Mouse (Mus musculus): Measurements from ENCODE around the gene Fam107b. TPM values are rescaled to one million over a fixed set of nuclear protein-coding genes. Genes with fewer than 3 reads are reported as not detected.

Gene Fam107b
- polyA plus RNA-seq, 1 experiment: 25.9 TPM

- Histone ChIP-seq H3K27ac (ENCODE audit: insufficient read depth, low read length) (no peak overlapping the region), H3K4me3 (ENCODE audit: extremely low read depth, insufficient read depth, insufficient read length) (no peak overlapping the region), H3K27me3 (ENCODE audit: control insufficient read depth, insufficient read depth, low read length) (no peaks in the 10 kb centered on the region), H3K4me1 (ENCODE audit: control insufficient read depth, insufficient read depth, insufficient read length) (0 out of 2 replicates have a peak, but pooled peaks cover 7% of the 10 kb centered on the region), H3K36me3 (ENCODE audit: control insufficient read depth, insufficient read depth, low read length) (no peaks in the 10 kb centered on the region)
- 82% methylated on average over 5 of the region's 5 CpGs for WGBS
- DNase-seq (ENCODE audit: low read depth in 1 of 2, low spot score in 2 of 2): no peak
- TF ChIP-seq POLR2A (IDR thresholded peaks at IDR 0.05; ENCODE audit: low read depth, low read length) (no peak), CTCF (IDR thresholded peaks at IDR 0.05; ENCODE audit: extremely low read depth, insufficient read depth, insufficient read length, insufficient replicate concordance) (no peak)
Observed at GRCm38 (mm10) chr2:3796543-3796942, 226.3 kb downstream of the Fam107b start.

DNA sequence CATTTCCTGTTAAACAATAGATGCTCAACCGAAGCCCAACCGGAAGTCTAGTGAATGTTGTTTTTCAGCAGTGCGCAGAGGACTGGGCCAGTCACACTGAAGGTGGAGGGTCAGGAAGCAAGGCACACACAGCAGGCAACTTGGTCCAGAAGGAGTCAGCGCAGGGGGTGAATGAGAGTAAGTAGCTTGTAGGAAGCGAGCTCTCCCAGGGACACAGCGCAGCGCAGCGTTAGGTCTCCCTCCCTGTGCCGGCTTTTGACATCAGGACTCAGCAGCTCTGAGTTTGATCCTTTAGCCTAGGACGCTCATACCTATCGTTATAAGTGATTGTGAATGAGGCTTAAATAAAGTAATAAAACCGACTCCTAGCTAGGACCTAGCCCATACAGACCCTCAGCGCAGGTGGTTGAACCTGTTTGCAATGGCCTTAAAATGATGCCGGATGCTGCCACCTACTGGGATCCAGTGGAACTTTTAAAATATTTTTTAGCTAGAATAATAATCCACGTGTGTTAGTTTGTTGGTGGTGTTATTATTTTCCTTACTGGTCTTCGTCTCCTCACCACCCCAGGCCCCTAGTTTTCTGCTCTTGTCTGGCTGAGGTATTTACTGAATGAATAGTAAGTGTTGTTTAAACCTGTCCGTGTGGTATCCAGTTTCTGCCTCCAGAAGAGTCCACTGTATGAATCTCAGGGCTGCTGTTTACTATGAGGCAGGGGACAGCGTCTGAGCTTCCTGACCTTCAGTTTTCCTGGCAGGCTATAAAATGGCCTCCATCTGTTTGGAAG lies 229.7 kb downstream of the Fam107b start:
- peak; percentile 27; the same call in 1 of the 2 replicates for TF ChIP-seq CTCF (IDR thresholded peaks at IDR 0.05; ENCODE audit: extremely low read depth, insufficient read depth, insufficient read length, insufficient replicate concordance)
- TF ChIP-seq POLR2A (IDR thresholded peaks at IDR 0.05; ENCODE audit: low read depth, low read length): no peak
- H3K36me3 ChIP-seq (ENCODE audit: control insufficient read depth, insufficient read depth, low read length): no peaks in the 10 kb centered on the region
- H3K4me1 ChIP-seq (ENCODE audit: control insufficient read depth, insufficient read depth, insufficient read length): 0 out of 2 replicates have a peak, but pooled peaks cover 7% of the 10 kb centered on the region
- no peaks in the 10 kb centered on the region for H3K27me3 ChIP-seq (ENCODE audit: control insufficient read depth, insufficient read depth, low read length)
- H3K4me3 ChIP-seq (ENCODE audit: extremely low read depth, insufficient read depth, insufficient read length): peak overlapping the region; percentile 49
- DNase-seq (ENCODE audit: low read depth in 1 of 2, low spot score in 2 of 2): peak; percentile 34 to 43
- H3K27ac ChIP-seq (ENCODE audit: insufficient read depth, low read length): no peak overlapping the region
- 4% methylated on average over 18 of the region's 18 CpGs for WGBS

GRCm38 (mm10) chr2:3800555-3800878 lies 230.2 kb downstream of the Fam107b start:
- Histone ChIP-seq H3K27ac (ENCODE audit: insufficient read depth, low read length) (no peak overlapping the region), H3K27me3 (ENCODE audit: control insufficient read depth, insufficient read depth, low read length) (no peaks in the 10 kb centered on the region), H3K4me1 (ENCODE audit: control insufficient read depth, insufficient read depth, insufficient read length) (0 out of 2 replicates have a peak, but pooled peaks cover 7% of the 10 kb centered on the region), H3K36me3 (ENCODE audit: control insufficient read depth, insufficient read depth, low read length) (no peaks in the 10 kb centered on the region), H3K4me3 (ENCODE audit: extremely low read depth, insufficient read depth, insufficient read length) (no peak overlapping the region)
- 7% methylated on average over 5 of the region's 5 CpGs for WGBS
- TF ChIP-seq POLR2A (IDR thresholded peaks at IDR 0.05; ENCODE audit: low read depth, low read length): no peak
- no peak for DNase-seq (ENCODE audit: low read depth in 1 of 2, low spot score in 2 of 2)

GRCm38 (mm10) chr2:3805742-3806141 lies 235.5 kb downstream of the Fam107b start:
- WGBS: 79% methylated on average over 6 of the region's 6 CpGs
- DNase-seq (ENCODE audit: low read depth in 1 of 2, low spot score in 2 of 2): no peak

GRCm38 (mm10) chr2:3810321-3810720 lies 240.0 kb downstream of the Fam107b start:
- peak; percentile 11 to 37 for DNase-seq (ENCODE audit: low read depth in 1 of 2, low spot score in 2 of 2)
- Histone ChIP-seq H3K4me1 (ENCODE audit: control insufficient read depth, insufficient read depth, insufficient read length) (no peaks in the 10 kb centered on the region), H3K27me3 (ENCODE audit: control insufficient read depth, insufficient read depth, low read length) (no peaks in the 10 kb centered on the region), H3K27ac (ENCODE audit: insufficient read depth, low read length) (no peak overlapping the region), H3K36me3 (ENCODE audit: control insufficient read depth, insufficient read depth, low read length) (no peaks in the 10 kb centered on the region), H3K4me3 (ENCODE audit: extremely low read depth, insufficient read depth, insufficient read length) (no peak overlapping the region)
- 22% methylated on average over 5 of the region's 5 CpGs for WGBS
- no peak for TF ChIP-seq POLR2A (IDR thresholded peaks at IDR 0.05; ENCODE audit: low read depth, low read length)
- no peak for TF ChIP-seq CTCF (IDR thresholded peaks at IDR 0.05; ENCODE audit: extremely low read depth, insufficient read depth, insufficient read length, insufficient replicate concordance)

More at GRCm38 (mm10) chr2:3805742-3806141, 235.5 kb downstream of the Fam107b start:
- no peak for TF ChIP-seq POLR2A (IDR thresholded peaks at IDR 0.05; ENCODE audit: low read depth, low read length)
- no peak for TF ChIP-seq CTCF (IDR thresholded peaks at IDR 0.05; ENCODE audit: extremely low read depth, insufficient read depth, insufficient read length, insufficient replicate concordance)
- Histone ChIP-seq H3K27me3 (ENCODE audit: control insufficient read depth, insufficient read depth, low read length) (no peaks in the 10 kb centered on the region), H3K4me3 (ENCODE audit: extremely low read depth, insufficient read depth, insufficient read length) (no peak overlapping the region), H3K4me1 (ENCODE audit: control insufficient read depth, insufficient read depth, insufficient read length) (no peaks in the 10 kb centered on the region), H3K36me3 (ENCODE audit: control insufficient read depth, insufficient read depth, low read length) (no peaks in the 10 kb centered on the region), H3K27ac (ENCODE audit: insufficient read depth, low read length) (no peak overlapping the region)

GRCm38 (mm10) chr2:3816142-3816609 lies 245.9 kb downstream of the Fam107b start:
- Histone ChIP-seq H3K27me3 (ENCODE audit: control insufficient read depth, insufficient read depth, low read length) (no peaks in the 10 kb centered on the region), H3K4me3 (ENCODE audit: extremely low read depth, insufficient read depth, insufficient read length) (no peak overlapping the region), H3K27ac (ENCODE audit: insufficient read depth, low read length) (no peak overlapping the region), H3K4me1 (ENCODE audit: control insufficient read depth, insufficient read depth, insufficient read length) (no peaks in the 10 kb centered on the region), H3K36me3 (ENCODE audit: control insufficient read depth, insufficient read depth, low read length) (no peaks in the 10 kb centered on the region)
- WGBS: 79% methylated on average over 6 of the region's 6 CpGs
- DNase-seq (ENCODE audit: low read depth in 1 of 2, low spot score in 2 of 2): no peak
- no peak for TF ChIP-seq CTCF (IDR thresholded peaks at IDR 0.05; ENCODE audit: extremely low read depth, insufficient read depth, insufficient read length, insufficient replicate concordance)

- 90% methylated on average over 3 of the region's 3 CpGs for WGBS
- no peak for TF ChIP-seq POLR2A (IDR thresholded peaks at IDR 0.05; ENCODE audit: low read depth, low read length)
- no peak for TF ChIP-seq CTCF (IDR thresholded peaks at IDR 0.05; ENCODE audit: extremely low read depth, insufficient read depth, insufficient read length, insufficient replicate concordance)
Observed at GRCm38 (mm10) chr2:3817626-3818025, 247.3 kb downstream of the Fam107b start.

More at GRCm38 (mm10) chr2:3817626-3818025, 247.3 kb downstream of the Fam107b start:
- H3K4me3 ChIP-seq (ENCODE audit: extremely low read depth, insufficient read depth, insufficient read length): no peak overlapping the region
- no peak overlapping the region for H3K27ac ChIP-seq (ENCODE audit: insufficient read depth, low read length)
- H3K36me3 ChIP-seq (ENCODE audit: control insufficient read depth, insufficient read depth, low read length): no peaks in the 10 kb centered on the region
- H3K4me1 ChIP-seq (ENCODE audit: control insufficient read depth, insufficient read depth, insufficient read length): no peaks in the 10 kb centered on the region
- no peak for DNase-seq (ENCODE audit: low read depth in 1 of 2, low spot score in 2 of 2)
- H3K27me3 ChIP-seq (ENCODE audit: control insufficient read depth, insufficient read depth, low read length): no peaks in the 10 kb centered on the region
